Comparison of ENCODE assay signal across 9 mouse cellular contexts in genomic region chr2:170469616-170470308, GRCm38 (mm10). TPM values are rescaled to one million over a fixed set of nuclear protein-coding genes. Genes with fewer than 3 reads are reported as not detected.
DNase-seq lines count a peak whose midpoint lies in the region; ATAC-seq lines count a peak whose summit lies in the region.
"Had no signal": no experiment of that assay in that cellular context is flagged by ENCODE, and none has a peak within 500 bp of the region (broad histone marks: within the 10 kb centered on the region; RNA-seq: fewer than 3 reads in every experiment).

No protein-coding gene starts in this region.

- DNase-seq in heart, adult 11 months: peak; percentile 83
- no peak for DNase-seq in heart, postnatal 25 days (ENCODE audit: low spot score)
- peak; percentile 49 for DNase-seq in MN1 (ENCODE audit: low spot score)
- DNase-seq in embryonic facial prominence, embryonic 10.5 days (ENCODE audit: low spot score): peak; percentile 53
- peak; percentile 17 to 43 for DNase-seq in layer of hippocampus, postnatal 25 days (ENCODE audit: extremely low spot score in 1 of 2, low spot score in 1 of 2)
- no peak for DNase-seq in thymus, postnatal 36 days

- no peaks in the 10 kb centered on the region for H3K36me3 ChIP-seq in embryonic facial prominence, embryonic 10.5 days (replicated peaks)
- no peaks in the 10 kb centered on the region for H3K36me3 ChIP-seq in hindbrain, embryonic 13.5 days
- no peaks in the 10 kb centered on the region for H3K36me3 ChIP-seq in neural tube, embryonic 13.5 days

- no peak for ATAC-seq in hindbrain, embryonic 13.5 days (ENCODE audit: low FRiP score)
- peak; percentile 40; the same call in 1 of the 2 replicates for ATAC-seq in neural tube, embryonic 13.5 days (ENCODE audit: low read depth)

- peak overlapping the region; percentile 27 for H3K4me2 ChIP-seq in hindbrain, embryonic 13.5 days
- H3K4me2 ChIP-seq in neural tube, embryonic 13.5 days: peak overlapping the region; percentile 16; the same call in 1 of the 2 replicates

- H3K4me1 ChIP-seq in embryonic facial prominence, embryonic 10.5 days: peaks cover 18% of the 10 kb centered on the region
- peaks cover 6% of the 10 kb centered on the region for H3K4me1 ChIP-seq in hindbrain, embryonic 13.5 days (replicated peaks)
- peaks cover 16% of the 10 kb centered on the region for H3K4me1 ChIP-seq in neural tube, embryonic 13.5 days (replicated peaks)

- H3K27me3 ChIP-seq in embryonic facial prominence, embryonic 10.5 days (replicated peaks; ENCODE audit: low read depth, poor library complexity, severe bottlenecking): peaks cover 24% of the 10 kb centered on the region
- H3K27me3 ChIP-seq in hindbrain, embryonic 13.5 days: peaks cover 25% of the 10 kb centered on the region; the same call in 1 of the 2 replicates
- 0 out of 2 replicates have a peak, but pooled peaks cover 4% of the 10 kb centered on the region for H3K27me3 ChIP-seq in neural tube, embryonic 13.5 days

- H3K27ac ChIP-seq in embryonic facial prominence, embryonic 10.5 days (replicated peaks): no peak overlapping the region
- H3K27ac ChIP-seq in hindbrain, embryonic 13.5 days: no peak overlapping the region
- no peak overlapping the region for H3K27ac ChIP-seq in neural tube, embryonic 13.5 days (replicated peaks)

- H3K9me3 ChIP-seq in embryonic facial prominence, embryonic 10.5 days: no peaks in the 10 kb centered on the region
- no peaks in the 10 kb centered on the region for H3K9me3 ChIP-seq in hindbrain, embryonic 13.5 days
- H3K9me3 ChIP-seq in neural tube, embryonic 13.5 days: no peaks in the 10 kb centered on the region

- intact Hi-C loops in heart, postnatal 25 days (cut with DNase I): no loop called here

- H3K9ac ChIP-seq in hindbrain, embryonic 13.5 days: no peak overlapping the region
- H3K9ac ChIP-seq in neural tube, embryonic 13.5 days: no peak overlapping the region

- 0 out of 2 replicates have a peak overlapping the region, but pooled peaks have one; percentile 4 for H3K4me3 ChIP-seq in embryonic facial prominence, embryonic 10.5 days
- H3K4me3 ChIP-seq in hindbrain, embryonic 13.5 days: no peak overlapping the region
- H3K4me3 ChIP-seq in neural tube, embryonic 13.5 days: no peak overlapping the region

- WGBS in embryonic facial prominence, embryonic 10.5 days: 11% methylated on average over 10 of the region's 10 CpGs
- WGBS in hindbrain, embryonic 13.5 days: 12% methylated on average over 10 of the region's 10 CpGs
- 13% methylated on average over 10 of the region's 10 CpGs for WGBS in neural tube, embryonic 13.5 days

RNA-seq across cellular contexts. Expression of gene Pfdn4, which starts 26.5 kb away (rescaled TPM):
- total RNA-seq in heart, postnatal 25 days (2021): 10 to 100 TPM; 11.1 to 12.2 TPM
- polyA plus RNA-seq in embryonic facial prominence, embryonic 10.5 days (2016; fragmentation: Nextera tagmentation; extraction: Ambion mirVana): 91.9 and 96.9 TPM in 2 replicates
- polyA plus RNA-seq in hindbrain, embryonic 13.5 days (2015; fragmentation: Nextera tagmentation; extraction: Ambion mirVana): 133 and 148 TPM in 2 replicates
- 10 to 100 TPM; 32.1 TPM for total RNA-seq in layer of hippocampus, postnatal 25 days (2021)
- 170 and 171 TPM in 2 replicates for polyA plus RNA-seq in neural tube, embryonic 13.5 days (2015; fragmentation: Nextera tagmentation; extraction: Ambion mirVana)

RNA-seq across cellular contexts. Expression of gene Cyp24a1, which starts 27.2 kb away (rescaled TPM):
- not detected for total RNA-seq in heart, postnatal 25 days (2021)
- not detected in 2 replicates for polyA plus RNA-seq in embryonic facial prominence, embryonic 10.5 days (2016; fragmentation: Nextera tagmentation; extraction: Ambion mirVana)
- polyA plus RNA-seq in hindbrain, embryonic 13.5 days (2015; fragmentation: Nextera tagmentation; extraction: Ambion mirVana): 0.12 TPM in 1 of 2 replicates, not detected in the other
- total RNA-seq in layer of hippocampus, postnatal 25 days (2021): not detected
- polyA plus RNA-seq in neural tube, embryonic 13.5 days (2015; fragmentation: Nextera tagmentation; extraction: Ambion mirVana): not detected in 2 replicates
- total RNA-seq: left cerebral cortex, postnatal 10 days had no signal

RNA-seq across cellular contexts. Expression of gene Bcas1, which starts 42.1 kb away (rescaled TPM):
- under 1 TPM; 0.11 to 0.23 TPM for total RNA-seq in heart, postnatal 25 days (2021)
- polyA plus RNA-seq in embryonic facial prominence, embryonic 10.5 days (2016; fragmentation: Nextera tagmentation; extraction: Ambion mirVana): 0.92 and 1.2 TPM in 2 replicates
- 13.8 and 17.9 TPM in 2 replicates for polyA plus RNA-seq in hindbrain, embryonic 13.5 days (2015; fragmentation: Nextera tagmentation; extraction: Ambion mirVana)
- total RNA-seq in layer of hippocampus, postnatal 25 days (2021): 10 to 100 TPM; 76.3 to 85.9 TPM
- polyA plus RNA-seq in neural tube, embryonic 13.5 days (2015; fragmentation: Nextera tagmentation; extraction: Ambion mirVana): 15.6 and 15.7 TPM in 2 replicates

Comparison
In these comparisons a context has a peak if more than half of its experiments do, and no peak if none do; other contexts are left out.
1. DNase-seq: peak in heart, adult 11 months (single experiment), MN1 (single experiment), embryonic facial prominence, embryonic 10.5 days (single experiment) and layer of hippocampus, postnatal 25 days (2 of 2); none in heart, postnatal 25 days (single experiment) and thymus, postnatal 36 days (0 of 2).